Mouse (Mus musculus): ENCODE results near the gene Gm36245.

DNA sequence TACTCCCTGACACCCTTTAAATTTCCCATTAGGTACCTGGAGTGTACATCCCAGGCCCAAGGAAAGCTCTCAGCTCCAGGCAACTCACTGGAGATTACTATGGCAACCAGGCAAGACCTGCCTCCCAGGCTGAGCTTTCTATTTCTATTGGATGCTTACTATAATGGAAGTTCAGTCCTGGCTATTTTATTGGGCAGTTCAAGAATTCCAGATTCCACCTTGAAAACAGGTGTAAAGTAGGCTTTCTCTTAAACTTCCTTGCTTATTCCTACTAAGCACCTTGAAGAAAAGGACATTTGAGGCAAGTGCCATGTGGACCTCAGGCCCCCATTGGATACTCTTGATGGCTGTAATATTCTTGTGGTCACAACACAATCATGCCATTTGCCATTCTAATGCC lies 37.3 kb upstream of the Gm36245 start, which contains the start of gene 1700025B11Rik:
- TF ChIP-seq POLR2A (IDR thresholded peaks at IDR 0.05; ENCODE audit: borderline replicate concordance, insufficient read depth, low read length) = no peak
- TF ChIP-seq CTCF (IDR thresholded peaks at IDR 0.05; ENCODE audit: borderline replicate concordance, insufficient read depth, low read depth, low read length) = no peak

All from cerebellum, adult 2 months (tissue).